Mouse (Mus musculus) kidney, adult 2 months (tissue): ENCODE data around the gene Tfap4.

Source experiments
- CTCF ChIP-seq: fragments of 200-500 bp; conservative IDR thresholded peaks from 2 replicates; pipeline ENCODE4 v1.5.1; 2011; ENCODE audit warnings: low read depth, mild to moderate bottlenecking, control low read depth, low read length, moderate library complexity, mixed read lengths; ENCODE audit not compliant: insufficient read depth, insufficient read length
- POLR2A ChIP-seq: fragments of 200-500 bp; IDR thresholded peaks from one replicate; pipeline ENCODE4 v1.6.1; 2011; ENCODE audit warnings: low read depth, low read length, control low read depth

GRCm38 (mm10) chr16:4496470-4496869 lies 63.2 kb downstream of the Tfap4 start:
- no peak for TF ChIP-seq CTCF
- no peak for TF ChIP-seq POLR2A
